Comparison of ENCODE assay signal across 8 mouse cellular contexts in the genomic region with DNA sequence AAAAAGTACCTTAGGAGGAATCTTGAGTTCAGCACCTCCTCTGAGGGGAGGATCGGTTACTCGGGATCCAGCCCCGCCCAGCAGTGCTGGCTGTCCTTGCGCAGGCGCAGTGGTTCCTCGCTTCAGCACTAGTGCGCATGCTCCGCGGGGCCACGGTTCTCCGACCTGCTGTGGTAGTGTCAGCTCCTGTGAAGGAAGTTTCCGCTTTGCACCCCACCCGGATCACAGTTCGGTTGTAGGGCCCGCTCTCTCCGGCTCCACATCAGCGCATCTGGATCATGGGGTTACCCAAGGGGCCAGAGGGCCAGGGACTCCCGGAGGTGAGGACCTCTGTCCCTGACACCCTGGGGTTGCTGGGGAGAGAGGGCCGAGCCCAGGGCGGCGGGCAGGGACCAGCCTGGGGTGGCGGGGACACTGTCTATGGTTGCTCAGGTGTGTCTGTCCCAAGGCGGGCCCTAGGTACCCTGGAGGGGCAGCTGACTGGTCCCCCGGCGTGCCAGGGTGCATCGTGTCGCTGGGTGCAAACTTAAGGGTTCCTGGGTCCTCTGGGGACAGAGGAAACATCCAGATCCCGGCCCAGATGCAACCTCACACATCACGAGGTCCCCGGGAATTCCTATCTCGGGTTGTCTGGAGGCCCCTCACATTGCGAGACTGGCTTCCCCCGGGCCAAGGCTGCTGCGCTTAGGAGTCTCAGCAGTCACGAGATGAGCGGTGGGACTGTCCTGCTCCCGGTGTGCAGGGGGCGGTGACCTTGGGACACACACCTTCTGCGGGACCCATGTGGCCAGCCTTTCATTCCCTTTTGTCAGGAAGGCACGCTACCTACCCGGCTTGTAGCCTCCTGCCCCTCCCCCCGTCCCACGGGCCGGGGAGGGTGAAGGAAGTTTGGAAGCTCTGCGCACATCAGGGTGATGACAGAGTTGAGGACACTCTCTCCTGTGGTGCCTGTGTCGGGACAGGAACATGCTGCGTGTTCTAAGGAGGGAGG. TPM values are rescaled to one million over a fixed set of nuclear protein-coding genes. Genes with fewer than 3 reads are reported as not detected.
DNase-seq lines count a peak whose midpoint lies in the region; ATAC-seq and TF ChIP-seq lines count a peak whose summit lies in the region.

Gene Ccdc93 (plus strand): TSS at position 112 of the 991 bp plus-strand sequence.

- peak within 1 kb of the TSS; percentile 81 for H3K4me2 ChIP-seq in kidney, embryonic 14.5 days (replicated peaks; ENCODE audit: low read depth, low read length)
- peak within 1 kb of the TSS; percentile 93 for H3K4me2 ChIP-seq in limb, embryonic 15.5 days

- H3K27me3 ChIP-seq in kidney, embryonic 14.5 days (ENCODE audit: control insufficient read depth, insufficient read depth, low read length) = no peaks in the 10 kb centered on the region
- no peaks in the 10 kb centered on the region for H3K27me3 ChIP-seq in limb, embryonic 15.5 days

- H3K36me3 ChIP-seq in kidney, embryonic 14.5 days (ENCODE audit: control insufficient read depth, insufficient read depth, low read length) = peaks cover 3% of the 10 kb centered on the region; the same call in 1 of the 2 replicates
- H3K36me3 ChIP-seq in limb, embryonic 15.5 days = peaks cover 9% of the 10 kb centered on the region

- TF ChIP-seq POLR2A in bone marrow macrophage, adult 2 months (IDR thresholded peaks at IDR 0.05; ENCODE audit: borderline replicate concordance, low read depth, low read length) = peak; percentile 15; the same call in 1 of the 2 replicates
- TF ChIP-seq POLR2A in embryonic fibroblast, embryonic 13.5 days (IDR thresholded peaks at IDR 0.05; ENCODE audit: low read depth, low read length) = peak; percentile 98

- TF ChIP-seq CTCF in bone marrow macrophage, adult 2 months (IDR thresholded peaks at IDR 0.05; ENCODE audit: low read depth, low read length) = no peak
- no peak for TF ChIP-seq CTCF in embryonic fibroblast, embryonic 13.5 days (IDR thresholded peaks at IDR 0.05; ENCODE audit: borderline replicate concordance, insufficient read depth, low read length)

- peak; percentile 95 for DNase-seq in A20 (ENCODE audit: low read depth, low spot score)
- peak; percentile 98 for DNase-seq in heart, adult 9 months (ENCODE audit: low spot score in 2 of 2)
- peak; percentile 95 to 99 for DNase-seq in monocyte, adult 2 months (ENCODE audit: low read depth in 1 of 2, low spot score in 2 of 2)
- DNase-seq in spleen, postnatal 36 days (ENCODE audit: low spot score in 2 of 2) = peak; percentile 97 to 98

- no peaks in the 10 kb centered on the region for H3K9me3 ChIP-seq in kidney, embryonic 14.5 days (ENCODE audit: control insufficient read depth, low read length)
- no peaks in the 10 kb centered on the region for H3K9me3 ChIP-seq in limb, embryonic 15.5 days

- peaks cover 27% of the 10 kb centered on the region for H3K4me1 ChIP-seq in bone marrow macrophage, adult 2 months (ENCODE audit: control insufficient read depth, insufficient read depth, low read length)
- peaks cover 7% of the 10 kb centered on the region for H3K4me1 ChIP-seq in embryonic fibroblast, embryonic 13.5 days (ENCODE audit: control insufficient read depth, insufficient read depth, low read length)
- H3K4me1 ChIP-seq in kidney, embryonic 14.5 days (ENCODE audit: control insufficient read depth, insufficient read depth, low read length) = no peaks in the 10 kb centered on the region
- H3K4me1 ChIP-seq in limb, embryonic 15.5 days = peaks cover 15% of the 10 kb centered on the region

- ATAC-seq in kidney, embryonic 14.5 days (ENCODE audit: low FRiP score, low TSS enrichment) = peak; percentile 94
- ATAC-seq in limb, embryonic 15.5 days (ENCODE audit: insufficient number of reproducible peaks, low FRiP score, low TSS enrichment, low read depth) = peak; percentile 85

- peak within 1 kb of the TSS; percentile 80 for H3K27ac ChIP-seq in bone marrow macrophage, adult 2 months (ENCODE audit: insufficient read depth, low read depth, low read length)
- peak within 1 kb of the TSS; percentile 51; the same call in 1 of the 2 replicates for H3K27ac ChIP-seq in embryonic fibroblast, embryonic 13.5 days (ENCODE audit: insufficient read depth, low read length)
- no peak within 1 kb of the TSS for H3K27ac ChIP-seq in kidney, embryonic 14.5 days (ENCODE audit: low read depth, low read length)
- 0 out of 2 replicates have a peak within 1 kb of the TSS, but pooled peaks have one; percentile 27 for H3K27ac ChIP-seq in limb, embryonic 15.5 days

- H3K4me3 ChIP-seq in bone marrow macrophage, adult 2 months (ENCODE audit: insufficient read depth, low read length) = peak within 1 kb of the TSS; percentile 86
- peak within 1 kb of the TSS; percentile 71 for H3K4me3 ChIP-seq in embryonic fibroblast, embryonic 13.5 days (ENCODE audit: insufficient read depth, low read length)
- peak within 1 kb of the TSS; percentile 89 for H3K4me3 ChIP-seq in kidney, embryonic 14.5 days (ENCODE audit: low read length)
- peak within 1 kb of the TSS; percentile 85 for H3K4me3 ChIP-seq in limb, embryonic 15.5 days

- H3K9ac ChIP-seq in kidney, embryonic 14.5 days (ENCODE audit: low read depth, low read length) = peak within 1 kb of the TSS; percentile 79
- H3K9ac ChIP-seq in limb, embryonic 15.5 days = peak within 1 kb of the TSS; percentile 92

- under 1% methylated on average over 47 of the region's 47 CpGs for WGBS in kidney, embryonic 14.5 days
- under 1% methylated on average over 47 of the region's 47 CpGs for WGBS in limb, embryonic 15.5 days

RNA-seq across cellular contexts. Expression of gene Ccdc93, which starts in this region (rescaled TPM):
- 25.2 and 30.1 TPM in 2 replicates for polyA plus RNA-seq in bone marrow macrophage, adult 2 months (2012; ENCODE audit: insufficient read depth, insufficient read length, missing spikeins)
- polyA plus RNA-seq in embryonic fibroblast, embryonic 13.5 days (2011; ENCODE audit: insufficient read length, low read depth, missing spikeins) = 22.7 and 23.9 TPM in 2 replicates
- polyA plus RNA-seq in kidney, embryonic 14.5 days (2014; fragmentation: Nextera tagmentation; extraction: Ambion mirVana) = 6.6 and 11.3 TPM in 2 replicates
- 11.7 and 14.3 TPM in 2 replicates for polyA plus RNA-seq in limb, embryonic 15.5 days (2015; fragmentation: Nextera tagmentation; extraction: Ambion mirVana)
